Mouse (Mus musculus) MEL (cell line): ENCODE measurements at regions not wholly inside any gene's neighbourhood (a gene's known extent, or its start where the extent isn't known, plus 50 kb on each side); places are given as distances from the start of the nearest gene placed in this dataset.

ENCODE experiments used
- DNase-seq: peaks from one replicate; pipeline ENCODE4 v3.0.0; 2011; ENCODE audit warnings: low read depth, low spot score
- H3K27ac ChIP-seq: 2 replicates; pipeline ENCODE4 v1.5.1; 2012; ENCODE audit warnings: low read depth, mild to moderate bottlenecking, control low read depth, low read length, moderate library complexity; ENCODE audit not compliant: control insufficient read depth
- H3K27me3 ChIP-seq, 2 experiments: fragments of 150-350 bp in 1 of 2; sonication (generic) in 1 of 2; 2 replicates each; pipeline ENCODE4 v1.6.1; 2012; ENCODE audit warnings: low read length in 2 of 2, mild to moderate bottlenecking in 2 of 2, improper control_type of control experiment in 1 of 2, moderate library complexity in 1 of 2; ENCODE audit not compliant: insufficient read depth in 2 of 2, control insufficient read depth in 1 of 2
- H3K36me3 ChIP-seq, 2 experiments: 2 replicates each; pipeline ENCODE4 v1.6.1; 2012 to 2014; ENCODE audit warnings: low read length in 2 of 2, improper control_type of control experiment in 1 of 2, inconsistent platforms in 1 of 2, mild to moderate bottlenecking in 1 of 2; ENCODE audit not compliant: insufficient read depth in 2 of 2, control insufficient read depth in 1 of 2
- H3K4me1 ChIP-seq, 2 experiments: fragments of 150-350 bp in 1 of 2; sonication (generic) in 1 of 2; 2 replicates each; pipeline ENCODE4 v1.6.1; 2012; ENCODE audit warnings: low read length in 2 of 2, improper control_type of control experiment in 1 of 2, mild to moderate bottlenecking in 1 of 2; ENCODE audit not compliant: insufficient read depth in 2 of 2, control insufficient read depth in 1 of 2
- H3K4me3 ChIP-seq, 2 experiments: fragments of 150-350 bp in 1 of 2; sonication (generic) in 1 of 2; 2 replicates each; pipeline ENCODE4 v1.5.1; 2012; ENCODE audit warnings: low read depth in 2 of 2, low read length in 2 of 2, mild to moderate bottlenecking in 2 of 2, moderate library complexity in 2 of 2, control low read depth in 1 of 2, improper control_type of control experiment in 1 of 2; ENCODE audit not compliant: control insufficient read depth in 1 of 2, insufficient read depth in 1 of 2
- H3K79me2 ChIP-seq: 2 replicates; pipeline ENCODE4 v1.6.1; 2012; ENCODE audit warnings: mild to moderate bottlenecking, low read length, moderate library complexity; ENCODE audit not compliant: control insufficient read depth, poor library complexity, insufficient read depth
- H3K9ac ChIP-seq: 2 replicates; pipeline ENCODE4 v1.6.1; 2012; ENCODE audit warnings: low read depth, mild to moderate bottlenecking, control low read depth, low read length, moderate library complexity; ENCODE audit not compliant: control insufficient read depth, poor library complexity, severe bottlenecking
- H3K9me3 ChIP-seq: fragments of 150-350 bp; sonication (generic); replicated peaks from 2 replicates; pipeline ENCODE4 v1.6.1; 2012; ENCODE audit warnings: mild to moderate bottlenecking, low read length, improper control_type of control experiment, moderate library complexity; ENCODE audit not compliant: insufficient read depth
- CHD1 ChIP-seq: IDR thresholded peaks from 2 replicates; pipeline ENCODE4 v1.6.1; 2012; ENCODE audit warnings: low read depth, mild to moderate bottlenecking, inconsistent platforms, low read length, improper control_type of control experiment
- CTCF ChIP-seq, 3 experiments: IDR thresholded peaks in 2 of 3; conservative IDR thresholded peaks in 1 of 3; 2 replicates each; pipeline ENCODE4 v1.5.1; 2011 to 2012; ENCODE audit warnings: low read length in 3 of 3, low read depth in 2 of 3, mild to moderate bottlenecking in 2 of 3, improper control_type of control experiment in 1 of 3, inconsistent platforms in 1 of 3, mixed read lengths in 1 of 3, moderate library complexity in 1 of 3; ENCODE audit not compliant: control insufficient read depth in 1 of 3, insufficient read depth in 1 of 3, poor library complexity in 1 of 3, severe bottlenecking in 1 of 3
- ELF1 ChIP-seq: IDR thresholded peaks from 2 replicates; pipeline ENCODE4 v1.6.1; 2014; ENCODE audit warnings: low read depth, mild to moderate bottlenecking, inconsistent platforms, low read length, improper control_type of control experiment, moderate library complexity
- EP300 ChIP-seq, 2 experiments: IDR thresholded peaks; 2 replicates each; pipeline ENCODE4 v1.6.1; 2011; ENCODE audit warnings: improper control_type of control experiment in 2 of 2, low read length in 2 of 2, low read depth in 1 of 2, mild to moderate bottlenecking in 1 of 2
- GABPA ChIP-seq: IDR thresholded peaks from 2 replicates; pipeline ENCODE4 v1.6.1; 2012; ENCODE audit warnings: low read depth, mild to moderate bottlenecking, inconsistent platforms, low read length, improper control_type of control experiment, moderate library complexity
- GATA1 ChIP-seq: IDR thresholded peaks from 2 replicates; pipeline ENCODE4 v1.6.1; 2011; ENCODE audit warnings: low read depth, low read length, improper control_type of control experiment
- HCFC1 ChIP-seq: IDR thresholded peaks from 2 replicates; pipeline ENCODE4 v1.6.1; 2012; ENCODE audit warnings: low read depth, mild to moderate bottlenecking, inconsistent platforms, low read length, improper control_type of control experiment, moderate library complexity
- JUND ChIP-seq: IDR thresholded peaks from 2 replicates; pipeline ENCODE4 v1.6.1; 2011; ENCODE audit warnings: low read depth, mild to moderate bottlenecking, improper control_type of control experiment, low read length
- KAT2A ChIP-seq: conservative IDR thresholded peaks from 2 replicates; pipeline ENCODE4 v1.6.1; 2012; ENCODE audit warnings: low read depth, low read length, improper control_type of control experiment, inconsistent platforms
- MAX ChIP-seq: IDR thresholded peaks from 2 replicates; pipeline ENCODE4 v1.6.1; 2011; ENCODE audit warnings: low read length, improper control_type of control experiment
- MAZ ChIP-seq: IDR thresholded peaks from 2 replicates; pipeline ENCODE4 v1.6.1; 2012; ENCODE audit warnings: low read depth, mild to moderate bottlenecking, inconsistent platforms, low read length, improper control_type of control experiment
- MEF2A ChIP-seq: IDR thresholded peaks from 2 replicates; pipeline ENCODE4 v1.6.1; 2014; ENCODE audit warnings: low read depth, mild to moderate bottlenecking, inconsistent platforms, low read length, improper control_type of control experiment; ENCODE audit not compliant: poor library complexity, insufficient replicate concordance, severe bottlenecking; ENCODE audit errors: extremely low read depth
- MYC ChIP-seq: IDR thresholded peaks from 2 replicates; pipeline ENCODE4 v1.6.1; 2011; ENCODE audit warnings: low read depth, mild to moderate bottlenecking, low read length, improper control_type of control experiment, moderate library complexity
- NELFE ChIP-seq: IDR thresholded peaks from 2 replicates; pipeline ENCODE4 v1.6.1; 2011; ENCODE audit warnings: low read depth, low read length, improper control_type of control experiment
- POLR2AphosphoS2 ChIP-seq: IDR thresholded peaks from 2 replicates; pipeline ENCODE4 v1.6.1; 2011; ENCODE audit warnings: low read length, improper control_type of control experiment
- POLR2AphosphoS5 ChIP-seq: IDR thresholded peaks from 2 replicates; pipeline ENCODE4 v1.6.1; 2012; ENCODE audit warnings: low read depth, borderline replicate concordance, mild to moderate bottlenecking, inconsistent platforms, low read length, moderate library complexity, mixed read lengths
- SIN3A ChIP-seq: IDR thresholded peaks from 2 replicates; pipeline ENCODE4 v1.6.1; 2012; ENCODE audit warnings: low read length, improper control_type of control experiment, inconsistent platforms
- SMC3 ChIP-seq: IDR thresholded peaks from 2 replicates; pipeline ENCODE4 v1.6.1; 2011; ENCODE audit warnings: low read depth, low read length, improper control_type of control experiment
- TBP ChIP-seq: IDR thresholded peaks from 2 replicates; pipeline ENCODE4 v1.8.0; 2011; ENCODE audit warnings: low read depth, low read length, improper control_type of control experiment
- UBTF ChIP-seq: IDR thresholded peaks from 2 replicates; pipeline ENCODE4 v1.6.1; 2012; ENCODE audit warnings: low read depth, mild to moderate bottlenecking, inconsistent platforms, low read length, improper control_type of control experiment, moderate library complexity, borderline replicate concordance; ENCODE audit not compliant: insufficient read depth
- ZC3H11A ChIP-seq: IDR thresholded peaks from 2 replicates; pipeline ENCODE4 v1.6.1; 2012; ENCODE audit warnings: low read depth, mild to moderate bottlenecking, inconsistent platforms, low read length, improper control_type of control experiment

DNA sequence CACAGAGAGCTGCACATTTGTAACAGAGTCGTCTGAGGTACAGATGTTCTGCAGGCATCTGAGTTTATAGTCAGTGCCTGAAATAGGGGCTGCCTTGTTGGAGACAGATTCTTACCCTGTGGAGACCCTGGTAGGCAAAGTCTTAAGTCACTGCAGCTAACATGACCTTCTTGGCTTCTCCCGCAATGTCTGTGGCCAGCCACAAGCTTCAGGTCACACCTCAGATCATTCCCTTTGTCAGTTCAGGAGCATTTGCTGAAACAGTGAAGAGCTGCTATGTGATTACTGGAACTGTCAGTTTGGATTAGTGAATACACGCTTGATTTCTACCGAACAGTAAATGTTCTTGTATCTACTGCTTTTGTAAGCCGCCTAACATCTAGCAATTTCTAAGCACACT is 53.8 kb upstream of the Tram1l1 start:
- no peaks in the 10 kb centered on the region for H3K27me3 ChIP-seq
- no peak overlapping the region for H3K4me3 ChIP-seq
- H3K9me3 ChIP-seq, result no peaks in the 10 kb centered on the region
- no peaks in the 10 kb centered on the region for H3K79me2 ChIP-seq
- TF ChIP-seq MAX (no peak), POLR2AphosphoS5 (no peak), NELFE (no peak), ZC3H11A (no peak)
- no peaks in the 10 kb centered on the region for H3K4me1 ChIP-seq
- no peak overlapping the region for H3K27ac ChIP-seq
- no peak overlapping the region for H3K9ac ChIP-seq
- H3K36me3 ChIP-seq, result no peaks in the 10 kb centered on the region
- no peak for DNase-seq

DNA sequence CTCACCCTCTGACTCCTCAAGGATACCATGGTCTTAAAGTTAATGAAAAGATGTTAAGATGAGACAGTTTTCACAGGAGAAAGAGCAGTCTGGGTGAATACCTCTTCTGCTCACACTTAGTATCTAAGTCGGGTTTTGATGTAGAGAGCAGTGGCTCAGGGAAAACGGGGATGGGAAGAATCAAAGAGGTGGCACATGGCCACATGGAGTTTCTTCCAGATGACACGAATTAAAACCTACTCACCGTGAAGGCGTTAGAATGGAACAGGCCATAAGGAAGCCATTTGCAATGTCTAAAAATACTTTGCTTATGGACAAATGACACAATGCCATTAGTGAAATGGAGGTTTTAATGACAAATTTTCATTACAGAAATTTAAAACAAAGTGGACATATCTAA is 50.1 kb upstream of the Tram1l1 start:
- H3K9ac ChIP-seq, result no peak overlapping the region
- no peaks in the 10 kb centered on the region for H3K79me2 ChIP-seq
- H3K27ac ChIP-seq, result no peak overlapping the region
- H3K4me1 ChIP-seq, result no peaks in the 10 kb centered on the region
- no peaks in the 10 kb centered on the region for H3K36me3 ChIP-seq
- no peaks in the 10 kb centered on the region for H3K9me3 ChIP-seq
- no peaks in the 10 kb centered on the region for H3K27me3 ChIP-seq
- no peak overlapping the region for H3K4me3 ChIP-seq
- DNase-seq, result no peak
- no peak for TF ChIP-seq POLR2AphosphoS5
- no peak for TF ChIP-seq NELFE
- TF ChIP-seq POLR2AphosphoS2, result no peak
- TF ChIP-seq JUND, result no peak
- TF ChIP-seq SIN3A, result no peak
- TF ChIP-seq MAZ, result no peak
- TF ChIP-seq HCFC1, result no peak
- no peak for TF ChIP-seq CTCF (IDR thresholded peaks at IDR 0.05 in 2 of 3, conservative IDR thresholded peaks at IDR 0.05 in 1 of 3; ENCODE audit: control insufficient read depth in 1 of 3, insufficient read depth in 1 of 3, low read depth in 2 of 3, low read length in 3 of 3, poor library complexity in 1 of 3, severe bottlenecking in 1 of 3)
- TF ChIP-seq MYC, result no peak
- no peak for TF ChIP-seq TBP
- TF ChIP-seq MEF2A, result no peak
- no peak for TF ChIP-seq KAT2A
- no peak for TF ChIP-seq ELF1
- TF ChIP-seq GABPA, result no peak
- TF ChIP-seq GATA1, result no peak
- TF ChIP-seq SMC3, result no peak
- no peak for TF ChIP-seq CHD1
- no peak for TF ChIP-seq UBTF
- TF ChIP-seq EP300 (IDR thresholded peaks at IDR 0.05; ENCODE audit: low read depth in 1 of 2, low read length in 2 of 2), result no peak
